Mouse (Mus musculus) limb, embryonic 15.5 days (tissue): ENCODE results near the gene 1600014C10Rik. TPM values are rescaled to one million over a fixed set of nuclear protein-coding genes. Genes with fewer than 3 reads are reported as not detected.

Experiments used
- ATAC-seq: fragments of 200-750 bp; cut with Nextera tagmentation; 2 replicates; pipeline ENCODE4 v1.8.0; 2017; ENCODE audit warnings: low read depth, moderate TSS enrichment; ENCODE audit not compliant: insufficient number of reproducible peaks, low FRiP score, low TSS enrichment
- H3K27ac ChIP-seq: fragments of 300-500 bp; sonication (generic); 2 replicates; pipeline ENCODE4 v1.5.1; 2015; ENCODE audit warnings: moderate library complexity, mild to moderate bottlenecking, inconsistent platforms
- H3K27me3 ChIP-seq: fragments of 300-500 bp; sonication (generic); 2 replicates; pipeline ENCODE4 v1.6.1; 2015; ENCODE audit warnings: inconsistent platforms
- H3K36me3 ChIP-seq: fragments of 300-500 bp; sonication (generic); 2 replicates; pipeline ENCODE4 v1.6.1; 2015; ENCODE audit warnings: inconsistent platforms
- H3K4me1 ChIP-seq: fragments of 300-500 bp; sonication (generic); 2 replicates; pipeline ENCODE4 v1.6.1; 2015; ENCODE audit warnings: inconsistent platforms
- H3K4me2 ChIP-seq: fragments of 300-500 bp; sonication (generic); 2 replicates; pipeline ENCODE4 v1.6.1; 2015; ENCODE audit warnings: mild to moderate bottlenecking, inconsistent platforms
- H3K4me3 ChIP-seq: fragments of 300-500 bp; sonication (generic); 2 replicates; pipeline ENCODE4 v1.5.1; 2015; ENCODE audit warnings: mild to moderate bottlenecking, inconsistent platforms
- H3K9ac ChIP-seq: fragments of 300-500 bp; sonication (generic); 2 replicates; pipeline ENCODE4 v1.6.1; 2015; ENCODE audit warnings: inconsistent platforms
- H3K9me3 ChIP-seq: fragments of 300-500 bp; sonication (generic); 2 replicates; pipeline ENCODE4 v1.6.1; 2016; ENCODE audit warnings: inconsistent platforms
- WGBS: fragments of 180-500 bp; shearing (Covaris S2); methylation state at CpG from one replicate; pipeline ENCODE4 v1.1.7; 2015; 5-methylcytosine and 5-hydroxymethylcytosine counted together
- polyA plus RNA-seq: library from polyadenylated mRNA; unstranded; fragments of >200 nt; fragmentation: Nextera tagmentation; extraction: Ambion mirVana; gene quantifications from 2 replicates; pipeline ENCODE4 v1.2.1, GENCODE M21; 2015

1600014C10Rik gene
- polyA plus RNA-seq, 1 experiment from 2014 or later, result 17.6 TPM

DNA sequence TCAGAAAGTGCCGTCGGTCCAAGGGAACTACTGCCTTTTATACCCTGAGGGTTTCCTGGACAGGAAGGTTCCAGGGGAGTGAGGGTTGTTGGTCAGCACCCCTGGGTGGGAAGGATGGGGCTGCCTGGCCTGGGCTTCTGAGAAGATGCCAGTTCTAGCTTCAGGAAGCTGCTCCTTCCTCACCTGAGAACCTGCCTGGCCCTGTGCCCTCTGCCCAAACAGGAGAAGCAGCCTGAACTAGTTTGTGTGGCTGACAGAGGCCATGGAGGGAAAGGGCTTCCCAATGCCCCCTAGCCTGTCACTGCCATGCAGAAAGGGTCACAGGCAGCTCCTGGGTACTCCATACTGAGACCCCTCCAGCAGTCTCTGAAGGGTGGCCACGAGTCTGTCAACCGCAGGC, 36.5 kb downstream of the 1600014C10Rik start:
- Histone ChIP-seq H3K9ac (no peak overlapping the region), H3K4me2 (no peak overlapping the region), H3K27ac (no peak overlapping the region), H3K36me3 (peaks cover 17% of the 10 kb centered on the region; the same call in 1 of the 2 replicates), H3K9me3 (no peaks in the 10 kb centered on the region), H3K4me3 (no peak overlapping the region), H3K4me1 (no peaks in the 10 kb centered on the region), H3K27me3 (no peaks in the 10 kb centered on the region)
- no peak for ATAC-seq
- 90% methylated on average over 4 of the region's 4 CpGs for WGBS

DNA sequence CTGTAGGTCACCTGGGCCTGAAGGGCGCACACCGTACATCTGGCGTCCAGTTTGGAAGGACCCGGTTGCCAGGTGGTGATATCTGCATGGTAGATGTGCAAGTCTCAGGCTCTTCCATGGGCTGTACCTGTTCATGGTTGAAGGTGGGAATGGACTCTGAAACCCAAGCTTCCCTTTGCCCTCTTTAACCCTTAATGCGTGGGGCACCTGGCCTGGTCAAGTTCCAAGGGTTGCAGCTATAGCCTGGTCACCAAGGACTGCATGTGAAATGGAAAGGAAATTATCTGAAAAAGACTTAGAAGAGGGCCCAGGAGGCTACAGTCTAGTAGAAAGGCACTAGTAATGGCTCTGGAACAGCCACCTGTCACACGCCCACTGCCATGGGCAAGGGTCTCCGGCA, 37.8 kb downstream of the 1600014C10Rik start:
- Histone ChIP-seq H3K9me3 (no peaks in the 10 kb centered on the region), H3K4me3 (no peak overlapping the region), H3K4me1 (peaks cover 5% of the 10 kb centered on the region; the same call in 1 of the 2 replicates), H3K9ac (no peak overlapping the region), H3K27me3 (no peaks in the 10 kb centered on the region), H3K4me2 (no peak overlapping the region), H3K36me3 (peaks cover 17% of the 10 kb centered on the region; the same call in 1 of the 2 replicates), H3K27ac (no peak overlapping the region)
- 97% methylated on average over 7 of the region's 7 CpGs for WGBS
- no peak for ATAC-seq

DNA sequence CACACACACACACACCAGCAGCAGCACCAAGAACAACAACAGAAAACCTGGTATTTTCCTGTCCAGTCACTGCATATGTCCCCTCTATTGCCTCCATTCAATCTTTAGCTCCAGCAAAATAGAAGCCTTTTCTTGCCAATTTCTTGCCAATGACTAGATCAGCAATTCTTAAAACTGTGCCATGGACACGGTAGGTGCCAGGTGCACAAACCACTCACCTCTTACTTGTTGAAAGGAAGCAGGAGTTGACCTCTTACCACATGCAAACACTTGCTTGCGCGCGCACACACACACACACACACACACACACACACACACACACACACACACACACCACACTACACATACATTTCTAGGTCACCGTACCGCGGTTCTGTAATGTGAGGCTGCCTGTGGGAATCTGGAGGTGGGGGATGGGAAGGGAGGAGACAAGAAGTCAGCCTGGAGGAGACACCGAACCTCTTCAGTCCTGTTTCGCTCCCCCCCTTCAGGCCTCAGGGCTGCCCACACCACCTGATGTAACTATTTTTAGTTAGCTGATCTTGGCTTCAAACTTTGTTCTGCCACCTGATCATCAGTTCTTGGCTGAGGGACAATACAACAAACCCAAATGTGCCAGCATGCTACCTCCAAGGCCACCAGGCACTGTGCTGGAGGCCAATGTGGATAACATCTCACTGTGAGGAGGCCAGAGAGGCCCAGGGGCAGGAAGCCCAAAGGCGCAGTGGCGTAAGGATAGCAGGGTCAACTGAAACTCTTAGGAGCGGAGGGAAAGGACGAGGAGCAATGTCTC, 41.8 kb downstream of the 1600014C10Rik start:
- peaks cover 22% of the 10 kb centered on the region; the same call in 1 of the 2 replicates for H3K4me1 ChIP-seq
- 82% methylated on average over 13 of the region's 13 CpGs for WGBS
- H3K36me3 ChIP-seq, result peaks cover 15% of the 10 kb centered on the region; the same call in 1 of the 2 replicates
- no peak overlapping the region for H3K9ac ChIP-seq
- no peak overlapping the region for H3K4me3 ChIP-seq
- no peak overlapping the region for H3K27ac ChIP-seq
- H3K4me2 ChIP-seq, result no peak overlapping the region
- ATAC-seq, result no peak
- H3K9me3 ChIP-seq, result no peaks in the 10 kb centered on the region
- H3K27me3 ChIP-seq, result 0 out of 2 replicates have a peak, but pooled peaks cover 3% of the 10 kb centered on the region

DNA sequence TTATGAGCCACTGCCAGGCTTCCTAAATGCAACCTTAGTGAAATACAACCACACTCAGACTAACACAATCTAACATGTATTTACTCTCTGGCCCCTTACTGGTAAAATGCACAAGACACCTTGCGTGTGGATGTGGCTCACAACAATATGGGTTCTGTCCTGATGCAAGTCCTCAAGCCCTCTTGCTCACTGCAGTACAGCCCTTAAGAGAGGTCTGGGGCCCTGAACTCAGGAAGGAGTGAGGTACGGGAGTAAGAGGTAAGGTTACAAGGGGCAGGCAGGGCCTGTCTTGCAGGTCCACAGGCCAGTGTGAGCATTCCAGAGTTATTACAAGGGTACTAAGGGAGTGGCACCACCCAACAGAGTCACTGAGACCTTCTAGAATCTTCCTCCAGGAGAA, 43.2 kb downstream of the 1600014C10Rik start:
- ATAC-seq, result no peak
- WGBS, result 69% methylated on average over 2 of the region's 2 CpGs

DNA sequence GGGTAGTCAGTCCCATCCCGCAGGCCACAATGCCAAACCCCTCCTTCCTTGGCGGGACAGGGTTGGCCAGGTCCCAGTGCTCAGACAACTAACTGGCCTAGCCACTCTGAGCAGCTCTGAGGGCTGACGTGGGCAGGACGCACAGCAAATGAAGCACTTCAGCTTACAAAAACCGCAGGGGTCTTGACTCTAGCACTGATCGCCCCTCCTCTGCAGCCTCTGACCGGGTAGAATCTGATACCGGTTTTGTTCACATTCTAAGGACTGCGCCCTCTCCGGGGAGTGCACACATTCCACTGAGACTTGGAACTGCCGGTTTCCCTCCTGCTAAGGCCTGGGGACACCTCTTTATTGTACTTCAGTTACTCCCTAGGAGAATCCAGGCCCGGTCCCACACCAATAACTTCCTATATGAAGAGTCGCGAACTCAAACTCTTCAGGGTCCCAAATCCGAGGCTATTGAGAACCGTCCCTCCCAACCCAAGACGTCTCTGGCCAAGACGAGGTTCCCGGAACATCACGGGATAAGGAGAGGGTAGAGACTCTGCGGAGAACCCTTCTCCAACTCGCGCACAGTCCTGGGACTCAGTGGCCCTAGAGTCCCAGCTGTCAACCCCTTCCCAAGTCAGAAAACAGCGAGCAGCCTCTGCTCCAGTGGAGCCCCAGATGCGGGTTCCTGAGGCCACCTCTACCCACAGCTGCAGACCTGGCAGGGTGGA, 44.3 kb downstream of the 1600014C10Rik start:
- Histone ChIP-seq H3K9ac (peak overlapping the region; percentile 56), H3K4me1 (peaks cover 31% of the 10 kb centered on the region; the same call in 1 of the 2 replicates), H3K9me3 (no peaks in the 10 kb centered on the region), H3K27ac (peak overlapping the region; percentile 81), H3K4me3 (peak overlapping the region; percentile 62), H3K27me3 (0 out of 2 replicates have a peak, but pooled peaks cover 3% of the 10 kb centered on the region), H3K4me2 (peak overlapping the region; percentile 77), H3K36me3 (no peaks in the 10 kb centered on the region)
- peak; percentile 64 for ATAC-seq
- WGBS, result under 1% methylated on average over 25 of the region's 25 CpGs

More for the DNA sequence above, 43.2 kb downstream of the 1600014C10Rik start:
- peak overlapping the region; percentile 77; the same call in 1 of the 2 replicates for H3K4me2 ChIP-seq
- peaks cover 31% of the 10 kb centered on the region; the same call in 1 of the 2 replicates for H3K4me1 ChIP-seq
- no peak overlapping the region for H3K9ac ChIP-seq
- peaks cover 8% of the 10 kb centered on the region; the same call in 1 of the 2 replicates for H3K36me3 ChIP-seq
- H3K27ac ChIP-seq, result no peak overlapping the region; the same call in 1 of the 2 replicates
- no peaks in the 10 kb centered on the region for H3K9me3 ChIP-seq
- 0 out of 2 replicates have a peak, but pooled peaks cover 3% of the 10 kb centered on the region for H3K27me3 ChIP-seq
- H3K4me3 ChIP-seq, result peak overlapping the region; percentile 62; the same call in 1 of the 2 replicates

DNA sequence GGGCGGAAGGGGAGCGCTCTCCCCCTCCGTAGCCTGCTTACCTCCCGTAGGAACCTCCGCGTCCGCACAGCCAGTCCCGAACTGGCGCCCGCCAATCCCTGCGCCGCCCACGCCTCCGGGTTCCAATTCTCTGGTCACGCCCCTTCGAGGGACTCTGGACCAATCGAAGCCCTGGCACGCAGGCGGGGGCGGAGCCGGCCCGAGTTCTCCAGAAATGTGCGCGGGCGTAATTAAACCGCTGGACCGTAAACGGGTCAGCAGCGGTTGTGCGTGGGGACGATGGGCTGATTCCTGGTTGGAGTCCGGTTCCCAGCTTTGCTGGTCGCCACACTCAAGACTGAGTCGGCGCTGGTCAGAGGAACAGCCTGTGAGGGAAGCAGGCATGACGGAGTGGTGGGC, 44.9 kb downstream of the 1600014C10Rik start, which contains the start of gene Plekhf1:
Plekhf1 (minus strand) TSS at position 117 of the 399 bp plus-strand sequence.
- Histone ChIP-seq H3K4me3 (peak within 1 kb of the TSS; percentile 62), H3K36me3 (no peaks in the 10 kb centered on the region), H3K9ac (peak within 1 kb of the TSS; percentile 56), H3K4me2 (peak within 1 kb of the TSS; percentile 77), H3K4me1 (peaks cover 31% of the 10 kb centered on the region; the same call in 1 of the 2 replicates), H3K27me3 (0 out of 2 replicates have a peak, but pooled peaks cover 3% of the 10 kb centered on the region), H3K9me3 (no peaks in the 10 kb centered on the region), H3K27ac (peak within 1 kb of the TSS; percentile 81)
- under 1% methylated on average over 35 of the region's 36 CpGs for WGBS
- peak; percentile 89 for ATAC-seq

DNA sequence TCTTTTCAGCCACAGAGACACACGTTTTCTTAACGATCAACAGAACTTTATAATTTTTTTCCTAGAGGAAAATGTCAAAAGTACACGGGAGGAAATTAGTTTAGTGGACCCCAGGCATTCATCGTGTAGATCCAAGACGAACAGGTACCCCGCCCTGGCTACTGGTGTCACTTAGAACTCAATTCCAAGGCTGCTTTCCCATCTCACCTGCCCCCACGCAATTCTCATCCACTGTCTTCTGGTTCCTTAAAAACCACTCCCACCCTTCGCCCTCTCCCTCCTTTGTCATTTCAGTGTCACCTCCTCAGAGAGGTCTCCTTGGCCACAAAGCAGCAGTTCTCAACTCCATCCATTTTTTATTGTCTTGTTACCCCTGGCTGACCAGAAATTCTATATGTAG, 45.3 kb downstream of the 1600014C10Rik start:
- H3K9ac ChIP-seq, result no peak overlapping the region
- H3K27ac ChIP-seq, result peak overlapping the region; percentile 57; the same call in 1 of the 2 replicates
- H3K4me2 ChIP-seq, result peak overlapping the region; percentile 77

DNA sequence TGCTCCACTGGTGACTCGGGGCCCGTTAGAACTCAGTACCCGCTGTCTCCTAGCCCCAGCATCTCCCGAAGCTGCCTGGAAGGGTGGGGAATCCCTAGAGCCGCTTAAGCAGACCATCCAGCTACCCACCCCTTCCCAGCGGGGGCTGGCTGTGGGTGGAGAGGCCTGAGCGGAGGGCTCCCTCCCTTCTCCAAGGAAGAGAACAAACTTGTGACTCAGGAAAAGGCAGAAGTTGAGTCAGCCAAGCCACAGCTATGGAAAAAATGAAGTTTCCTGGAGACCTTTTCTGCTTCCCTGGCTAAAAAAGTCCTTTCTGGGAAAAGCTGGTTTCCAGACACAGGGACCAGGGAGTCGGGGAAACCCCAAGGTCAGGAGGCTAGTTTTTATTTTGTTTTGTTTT, 47.3 kb downstream of the 1600014C10Rik start:
- peaks cover 27% of the 10 kb centered on the region; the same call in 1 of the 2 replicates for H3K4me1 ChIP-seq
- no peaks in the 10 kb centered on the region for H3K36me3 ChIP-seq
- no peak overlapping the region for H3K4me3 ChIP-seq
- no peak for ATAC-seq
- no peak overlapping the region for H3K9ac ChIP-seq
- H3K27me3 ChIP-seq, result 0 out of 2 replicates have a peak, but pooled peaks cover 3% of the 10 kb centered on the region
- peak overlapping the region; percentile 67; the same call in 1 of the 2 replicates for H3K27ac ChIP-seq
- WGBS, result 14% methylated on average over 8 of the region's 8 CpGs
- H3K4me2 ChIP-seq, result 0 out of 2 replicates have a peak overlapping the region, but pooled peaks have one; percentile 31
- H3K9me3 ChIP-seq, result no peaks in the 10 kb centered on the region

More for the DNA sequence above, 45.3 kb downstream of the 1600014C10Rik start:
- WGBS, result 23% methylated on average over 8 of the region's 8 CpGs
- H3K9me3 ChIP-seq, result no peaks in the 10 kb centered on the region
- no peaks in the 10 kb centered on the region for H3K36me3 ChIP-seq
- peaks cover 31% of the 10 kb centered on the region; the same call in 1 of the 2 replicates for H3K4me1 ChIP-seq
- H3K27me3 ChIP-seq, result 0 out of 2 replicates have a peak, but pooled peaks cover 3% of the 10 kb centered on the region
- H3K4me3 ChIP-seq, result peak overlapping the region; percentile 62
- no peak for ATAC-seq

DNA sequence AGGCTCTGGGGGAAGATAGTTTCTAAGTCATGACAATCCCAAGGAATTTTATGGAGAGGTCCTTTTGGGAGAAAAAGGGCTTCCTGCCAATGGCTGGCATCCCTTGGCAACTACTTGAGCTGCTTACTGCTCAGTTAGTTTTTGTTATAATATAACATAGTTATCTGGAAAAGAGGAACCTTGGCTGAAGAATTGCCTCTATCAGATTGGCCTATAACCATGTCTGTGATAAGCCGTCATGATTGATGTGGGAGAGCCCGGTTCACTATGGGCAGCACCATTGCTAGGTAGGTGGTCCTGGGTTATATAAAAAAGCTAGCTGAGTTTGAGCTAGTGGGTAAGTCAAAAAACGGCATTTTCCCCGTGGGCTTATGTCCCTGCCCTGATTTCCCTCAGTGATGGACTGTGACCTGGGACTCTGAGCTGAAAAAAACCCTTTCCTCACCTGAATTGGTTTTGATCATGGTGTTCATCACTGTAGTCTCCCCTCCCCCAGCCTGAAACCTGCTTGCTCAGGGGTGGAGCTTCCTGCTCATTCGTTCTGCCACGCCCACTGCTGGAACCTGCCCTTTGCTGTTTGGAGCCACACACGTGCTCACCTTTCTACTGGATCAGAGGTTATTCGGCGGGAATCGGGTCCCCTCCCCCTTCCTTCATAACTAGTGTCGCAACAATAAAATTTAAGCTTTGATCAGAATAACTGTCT, 53.5 kb downstream of the 1600014C10Rik start:
- no peak overlapping the region for H3K4me3 ChIP-seq
- H3K4me1 ChIP-seq, result no peaks in the 10 kb centered on the region
- H3K9me3 ChIP-seq, result no peaks in the 10 kb centered on the region
- H3K9ac ChIP-seq, result no peak overlapping the region
- no peak for ATAC-seq
- no peaks in the 10 kb centered on the region for H3K27me3 ChIP-seq
- WGBS, result 40% methylated on average over 11 of the region's 11 CpGs
- H3K36me3 ChIP-seq, result no peaks in the 10 kb centered on the region
- H3K4me2 ChIP-seq, result no peak overlapping the region
- H3K27ac ChIP-seq, result no peak overlapping the region

DNA sequence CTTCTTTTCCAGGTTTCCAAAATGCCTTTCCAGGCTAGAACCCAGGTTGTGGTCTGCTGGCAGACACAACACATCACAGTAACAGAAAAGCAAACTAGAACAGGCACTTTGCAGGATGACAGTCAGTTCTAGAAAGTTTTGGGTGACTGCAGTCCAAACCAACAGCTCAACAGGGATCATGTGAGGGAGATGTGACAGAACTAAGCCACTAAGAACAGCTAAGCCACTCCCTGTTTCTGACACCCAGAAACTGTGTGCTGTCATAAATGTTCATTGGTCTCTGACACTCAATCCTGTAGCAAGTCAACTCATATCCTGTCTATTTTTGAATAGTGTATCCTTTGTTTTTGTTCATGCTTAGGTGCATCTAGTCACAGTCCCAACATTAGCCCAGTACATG, 54.1 kb downstream of the 1600014C10Rik start:
- Histone ChIP-seq H3K36me3 (no peaks in the 10 kb centered on the region), H3K9ac (no peak overlapping the region), H3K9me3 (no peaks in the 10 kb centered on the region), H3K4me1 (no peaks in the 10 kb centered on the region), H3K27me3 (no peaks in the 10 kb centered on the region), H3K4me3 (no peak overlapping the region), H3K27ac (no peak overlapping the region), H3K4me2 (no peak overlapping the region)
- ATAC-seq, result no peak

DNA sequence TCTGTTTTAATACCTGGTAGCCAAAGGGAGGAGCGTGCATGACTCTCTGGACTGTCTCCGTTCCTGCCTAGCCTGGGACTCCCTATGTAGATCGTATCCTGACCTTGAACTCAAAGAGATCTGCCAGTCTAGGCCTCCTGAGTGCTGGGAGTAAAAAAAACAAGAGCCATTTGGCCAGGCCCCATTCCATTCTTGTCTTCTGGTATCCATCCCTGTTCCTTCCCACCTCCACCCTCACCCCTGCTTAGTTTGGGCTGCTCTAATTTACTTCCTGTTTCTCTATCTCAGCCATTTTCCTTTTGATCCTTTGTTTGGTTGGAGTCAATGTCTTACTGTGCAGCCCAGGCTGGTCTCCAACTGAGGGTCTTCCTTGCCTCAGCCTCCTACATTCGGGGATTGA, 59.4 kb downstream of the 1600014C10Rik start:
- H3K4me2 ChIP-seq, result no peak overlapping the region
- H3K36me3 ChIP-seq, result no peaks in the 10 kb centered on the region
- H3K27ac ChIP-seq, result no peak overlapping the region
- ATAC-seq, result no peak
- no peaks in the 10 kb centered on the region for H3K4me1 ChIP-seq
- no peaks in the 10 kb centered on the region for H3K9me3 ChIP-seq
- no peak overlapping the region for H3K9ac ChIP-seq
- 83% methylated on average over 4 of the region's 4 CpGs for WGBS
- no peak overlapping the region for H3K4me3 ChIP-seq
- H3K27me3 ChIP-seq, result no peaks in the 10 kb centered on the region
